Mouse (Mus musculus) right cerebral cortex, adult 2 months (tissue): ENCODE measurements around the gene Rps6ka6.

Source experiments
- DNase-seq, 2 experiments: peaks; one replicate each; pipeline ENCODE4 v3.0.0; 2021 to 2022; ENCODE audit warnings: low spot score in 2 of 2

The Rps6ka6 gene

DNA sequence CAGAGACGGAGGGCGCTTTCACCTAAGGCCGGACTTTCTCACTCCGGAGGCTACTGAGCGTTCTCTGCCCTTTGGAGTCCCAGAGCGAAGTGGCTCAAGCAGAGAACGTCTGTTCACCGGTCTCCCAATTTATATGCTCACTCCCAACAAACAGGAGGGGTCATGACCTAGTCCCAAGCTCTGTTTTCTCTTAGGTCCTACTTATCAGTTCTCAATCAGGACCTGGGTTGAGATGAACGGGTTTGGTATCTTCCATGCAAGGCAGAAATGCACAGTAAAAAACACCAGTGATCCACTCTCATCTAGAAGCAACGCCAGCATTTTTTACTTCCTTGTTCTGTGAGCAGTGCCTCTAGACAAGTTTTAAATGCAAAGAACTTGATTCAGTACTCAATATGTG is at the start of gene Rps6ka6:
Rps6ka6 (minus strand) TSS at position 101 of the 400 bp plus-strand sequence.
- no peak for DNase-seq

- DNase-seq: no peak
Measured at GRCm38 (mm10) chrX:111577044-111577443, 39.3 kb upstream of the Rps6ka6 start.

DNA sequence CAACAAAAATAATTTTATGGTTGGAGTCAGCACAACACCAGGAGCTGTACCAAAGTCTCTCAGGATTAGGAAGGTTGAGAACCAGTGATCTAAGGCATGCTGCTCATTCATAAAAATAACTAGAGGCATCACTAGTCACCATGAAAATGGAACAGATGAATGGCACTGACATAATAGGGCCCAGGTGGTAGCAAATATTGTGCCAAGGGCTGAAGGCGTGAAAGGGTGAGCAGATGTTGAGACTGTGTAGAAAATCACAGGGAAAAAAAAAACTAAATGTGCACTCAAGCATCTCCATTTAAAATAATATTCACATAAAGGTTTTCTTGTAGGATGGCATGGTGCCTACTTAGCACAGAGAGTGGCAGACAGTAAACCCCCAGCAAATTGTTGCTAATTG is 19.6 kb downstream of the Rps6ka6 start:
- DNase-seq: no peak

GRCm38 (mm10) chrX:111463565-111464093 is 74.1 kb downstream of the Rps6ka6 start:
- no peak for DNase-seq

GRCm38 (mm10) chrX:111462833-111463564 is 74.8 kb downstream of the Rps6ka6 start:
- DNase-seq: peak; percentile 34 to 66

DNA sequence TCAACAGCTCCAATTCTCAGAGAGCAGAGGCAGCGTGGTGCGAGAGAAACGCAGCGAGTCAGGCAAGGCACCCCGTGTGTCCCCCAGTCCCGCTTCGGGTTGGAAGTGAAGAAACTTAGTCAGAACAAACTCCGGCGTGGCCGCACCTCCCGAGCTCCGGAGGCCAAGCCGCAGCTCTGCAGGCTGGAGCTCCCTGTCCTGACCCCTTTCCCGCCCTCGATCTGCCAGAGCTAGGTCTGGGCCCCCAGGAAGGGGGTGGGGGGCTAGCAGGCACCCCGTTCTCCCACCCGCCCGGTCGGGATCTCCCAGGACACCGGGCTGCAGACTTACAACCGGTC is 75.3 kb downstream of the Rps6ka6 start:
- DNase-seq: peak in 1 of 2 experiments; percentile 10

GRCm38 (mm10) chrX:111462092-111462491 is 75.7 kb downstream of the Rps6ka6 start:
- peak in 1 of 2 experiments; percentile 1 for DNase-seq

DNA sequence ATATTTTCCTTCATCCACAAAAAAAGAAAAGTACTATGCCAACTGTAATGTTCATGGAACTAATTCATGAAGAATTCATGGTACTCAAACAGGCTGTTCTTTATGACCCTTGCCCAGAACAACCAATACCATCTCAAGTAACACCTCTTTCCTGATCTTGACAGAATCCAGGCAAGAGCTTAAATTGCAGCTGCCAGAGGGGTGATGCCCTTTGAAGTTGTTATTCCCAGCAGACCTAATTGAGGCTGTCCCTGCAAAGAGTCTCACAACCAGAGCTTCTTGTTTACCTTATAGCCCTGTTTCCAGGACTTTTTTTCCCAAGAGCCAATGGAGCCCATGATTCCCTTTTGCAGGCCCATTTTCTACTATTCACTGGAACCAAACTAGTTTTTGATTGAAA is 77.6 kb downstream of the Rps6ka6 start:
- DNase-seq: no peak

DNA sequence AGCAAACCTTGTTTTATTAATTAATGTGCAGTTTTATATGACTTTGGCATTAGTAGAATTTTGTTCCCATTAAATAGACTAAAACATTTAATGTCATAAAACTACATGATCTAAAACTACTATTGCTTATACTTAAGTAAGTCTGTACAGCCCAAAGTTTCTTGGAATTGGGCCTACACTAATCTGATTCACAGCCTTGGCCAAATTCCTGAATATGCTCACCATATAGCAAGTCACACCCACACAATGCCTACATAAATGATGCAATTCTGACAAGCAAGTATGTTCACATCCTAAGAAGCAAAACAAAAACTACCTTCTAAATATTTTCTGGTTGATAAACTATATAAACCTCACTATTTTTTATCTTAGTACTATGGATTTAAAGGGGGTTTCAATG is 101.2 kb downstream of the Rps6ka6 start:
- DNase-seq: peak in 1 of 2 experiments; percentile 1

DNA sequence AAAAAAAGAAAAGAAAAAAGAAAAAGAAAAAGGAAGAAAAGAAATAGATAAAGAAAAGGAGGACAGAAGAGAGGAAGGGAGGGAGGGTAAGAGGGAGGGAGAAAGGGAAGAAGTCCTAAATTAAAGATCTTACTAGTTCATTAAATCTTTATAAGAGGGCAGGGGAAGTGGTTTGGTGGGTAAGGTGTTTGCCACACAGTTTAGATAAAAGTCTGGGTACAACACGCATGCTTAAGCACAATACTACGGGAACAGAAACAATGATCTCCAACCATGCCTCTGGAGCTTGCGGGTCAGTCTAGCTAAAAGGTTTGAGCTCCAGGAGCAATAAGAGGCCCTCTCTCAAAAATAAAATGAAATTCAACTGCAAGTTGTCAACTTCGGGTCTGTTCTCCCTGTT is 123.0 kb downstream of the Rps6ka6 start:
- no peak for DNase-seq

DNA sequence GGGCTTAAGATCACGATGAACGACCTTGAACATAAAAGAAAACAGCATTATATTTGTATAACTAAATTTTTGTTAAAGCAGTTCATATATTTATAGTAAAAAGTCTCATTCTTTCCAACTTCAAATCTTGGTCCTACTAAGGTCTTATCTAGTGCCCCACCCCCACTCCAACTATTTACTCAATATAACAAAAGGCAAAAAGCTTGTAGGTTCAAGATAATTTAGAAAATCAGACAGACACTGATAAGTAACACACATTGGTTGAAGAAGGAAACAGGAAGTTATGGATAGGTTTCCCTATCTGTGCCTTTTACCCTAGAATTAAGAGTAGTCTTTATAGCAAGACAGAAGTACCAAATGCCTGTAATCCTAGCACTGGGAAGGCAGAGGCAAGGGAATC is 132.9 kb downstream of the Rps6ka6 start:
- DNase-seq: no peak

DNA sequence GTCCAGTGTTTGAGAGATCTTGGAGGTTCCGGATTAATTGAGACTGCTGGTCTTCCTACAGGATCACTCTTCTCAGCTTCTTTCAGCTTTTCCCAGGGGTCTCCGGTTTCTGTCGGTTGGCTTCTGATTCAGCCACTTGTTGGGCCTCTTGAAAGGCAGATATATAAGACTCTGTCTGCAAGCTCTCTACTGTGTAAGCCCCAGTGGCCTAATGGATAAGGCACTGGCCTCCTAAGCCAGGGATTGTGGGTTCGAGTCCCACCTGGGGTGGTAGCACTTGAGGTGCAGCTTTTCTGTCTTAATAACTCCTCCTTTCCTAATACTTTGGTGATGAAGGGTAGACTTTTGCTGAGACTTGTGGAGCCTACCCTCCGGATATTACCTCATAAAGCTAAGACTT is 160.7 kb downstream of the Rps6ka6 start:
- no peak for DNase-seq

GRCm38 (mm10) chrX:111374177-111374576 is 163.6 kb downstream of the Rps6ka6 start:
- DNase-seq: no peak
